Mouse (Mus musculus): ENCODE measurements around the gene Edaradd.
A peak's percentile ranks its signal among the peaks of the same experiment; 100 is the strongest.
"Not testable (repeated sequence)": the region's sequence is repeated elsewhere in the genome, so short reads cannot be mapped to it uniquely, and the experiment has no call there.

Edaradd gene

GRCm38 (mm10) chr13:12511189-12511965, 8.9 kb downstream of the Edaradd start:
- no peak for DNase-seq (ENCODE audit: low spot score in 2 of 2)

- no peak for DNase-seq (ENCODE audit: low spot score in 2 of 2)
Measured at GRCm38 (mm10) chr13:12510032-12510431, 10.2 kb downstream of the Edaradd start.

GRCm38 (mm10) chr13:12507426-12507825, 12.8 kb downstream of the Edaradd start:
- peak; percentile 4 to 21 for DNase-seq (ENCODE audit: low spot score in 2 of 2)

- no peak for DNase-seq (ENCODE audit: low spot score in 2 of 2)
Measured at GRCm38 (mm10) chr13:12505359-12505758, 14.9 kb downstream of the Edaradd start.

- peak in 1 of 2 experiments; percentile 37 for DNase-seq (ENCODE audit: low spot score in 2 of 2)
Measured at GRCm38 (mm10) chr13:12503238-12503751, 16.9 kb downstream of the Edaradd start.

- no peak for DNase-seq (ENCODE audit: low spot score in 2 of 2)
Measured at GRCm38 (mm10) chr13:12502665-12503237, 17.5 kb downstream of the Edaradd start.

- DNase-seq (ENCODE audit: low spot score in 2 of 2), result peak in 1 of 2 experiments; percentile 19
Measured at GRCm38 (mm10) chr13:12499107-12499506, 21.1 kb downstream of the Edaradd start.

GRCm38 (mm10) chr13:12497809-12498208, 22.4 kb downstream of the Edaradd start:
- DNase-seq (ENCODE audit: low spot score in 2 of 2), result no peak

GRCm38 (mm10) chr13:12494750-12495149, 25.5 kb downstream of the Edaradd start:
- no peak for DNase-seq (ENCODE audit: low spot score in 2 of 2)

GRCm38 (mm10) chr13:12492515-12492914, 27.7 kb downstream of the Edaradd start:
- DNase-seq (ENCODE audit: low spot score in 2 of 2), result no peak

- no peak for DNase-seq (ENCODE audit: low spot score in 2 of 2)
Measured at GRCm38 (mm10) chr13:12485640-12486039, 34.6 kb downstream of the Edaradd start.

GRCm38 (mm10) chr13:12485197-12485596, 35.0 kb downstream of the Edaradd start:
- DNase-seq (ENCODE audit: low spot score in 2 of 2), result no peak

GRCm38 (mm10) chr13:12479802-12480201, 40.4 kb downstream of the Edaradd start:
- DNase-seq (ENCODE audit: low spot score in 2 of 2), result no peak

- DNase-seq (ENCODE audit: low spot score in 2 of 2), result no peak
Measured at GRCm38 (mm10) chr13:12478301-12478700, 41.9 kb downstream of the Edaradd start.

GRCm38 (mm10) chr13:12476886-12477285, 43.4 kb downstream of the Edaradd start:
- DNase-seq (ENCODE audit: low spot score in 2 of 2), result no peak

- peak; percentile 20 to 32 for DNase-seq (ENCODE audit: low spot score in 2 of 2)
Measured at GRCm38 (mm10) chr13:12475239-12475638, 45.0 kb downstream of the Edaradd start.

- DNase-seq (ENCODE audit: low spot score in 2 of 2), result peak; percentile 66 to 86
Measured at GRCm38 (mm10) chr13:12473724-12474378, 46.4 kb downstream of the Edaradd start.

- peak in 1 of 2 experiments; percentile 69 for DNase-seq (ENCODE audit: low spot score in 2 of 2)
Measured at GRCm38 (mm10) chr13:12468488-12468887, 51.8 kb downstream of the Edaradd start.

- no peak for DNase-seq (ENCODE audit: low spot score in 2 of 2)
Measured at GRCm38 (mm10) chr13:12464844-12465243, 55.4 kb downstream of the Edaradd start, which contains the start of gene Lgals8. Lgals8 (minus strand) TSS chr13:12464944.

- DNase-seq (ENCODE audit: low spot score in 2 of 2), result not testable (repeated sequence)
Measured at GRCm38 (mm10) chr13:12464159-12464558, 56.1 kb downstream of the Edaradd start.

GRCm38 (mm10) chr13:12462623-12463022, 57.6 kb downstream of the Edaradd start:
- no peak for DNase-seq (ENCODE audit: low spot score in 2 of 2)

GRCm38 (mm10) chr13:12461730-12462119, 58.5 kb downstream of the Edaradd start:
- no peak for DNase-seq (ENCODE audit: low spot score in 2 of 2)
